In the genomic region with DNA sequence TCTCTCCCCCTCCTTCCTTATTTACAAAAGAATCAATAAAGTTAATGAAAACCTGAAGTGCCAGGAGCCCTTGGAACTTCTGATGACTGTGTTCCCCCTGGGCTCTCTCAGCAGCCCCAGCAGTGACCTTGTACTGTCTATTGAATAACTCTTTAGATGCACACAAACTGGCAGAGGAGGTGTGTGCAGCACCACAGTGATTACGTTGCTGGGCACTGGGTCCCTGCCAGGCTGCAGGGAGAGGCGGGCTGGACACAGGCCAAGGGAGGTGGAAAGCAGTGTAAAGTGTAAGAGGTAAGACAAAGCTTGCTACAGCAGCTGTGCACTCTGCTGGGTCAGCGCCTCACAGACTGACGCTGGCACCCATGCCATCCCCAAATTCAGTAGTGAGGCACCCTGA, we compare ENCODE assay signal across 8 mouse cellular contexts.
DNase-seq lines count a peak whose midpoint lies in the region; ATAC-seq lines count a peak whose summit lies in the region.

No protein-coding gene starts in this region.

- peak; percentile 14; the same call in 1 of the 2 replicates for ATAC-seq in frontal cortex, adult (ENCODE audit: low TSS enrichment)
- no peak for ATAC-seq in midbrain, embryonic 14.5 days (ENCODE audit: low FRiP score, low TSS enrichment)
- 0 out of 2 replicates have a peak, but pooled peaks have one; percentile 59 for ATAC-seq in neural tube, embryonic 14.5 days (ENCODE audit: low read depth)

- no peaks in the 10 kb centered on the region for H3K27me3 ChIP-seq in midbrain, embryonic 14.5 days (ENCODE audit: control insufficient read depth, insufficient read depth, low read length)
- no peaks in the 10 kb centered on the region for H3K27me3 ChIP-seq in midbrain, embryonic 10.5 days (ENCODE audit: low read depth, poor library complexity, severe bottlenecking)
- no peaks in the 10 kb centered on the region for H3K27me3 ChIP-seq in neural tube, embryonic 14.5 days (ENCODE audit: control insufficient read depth, insufficient read depth, low read length)

- peaks cover 26% of the 10 kb centered on the region for H3K4me1 ChIP-seq in midbrain, embryonic 14.5 days (ENCODE audit: control insufficient read depth, insufficient read depth, low read length)
- peaks cover 54% of the 10 kb centered on the region for H3K4me1 ChIP-seq in midbrain, embryonic 10.5 days
- peaks cover 14% of the 10 kb centered on the region for H3K4me1 ChIP-seq in neural tube, embryonic 14.5 days (ENCODE audit: control insufficient read depth, insufficient read depth, low read length)

- peaks cover 9% of the 10 kb centered on the region for H3K36me3 ChIP-seq in midbrain, embryonic 14.5 days (ENCODE audit: control insufficient read depth, insufficient read depth, low read length)
- H3K36me3 ChIP-seq in midbrain, embryonic 10.5 days: peaks cover 11% of the 10 kb centered on the region
- no peaks in the 10 kb centered on the region for H3K36me3 ChIP-seq in neural tube, embryonic 14.5 days (ENCODE audit: control insufficient read depth, insufficient read depth, low read length)

- H3K9ac ChIP-seq in midbrain, embryonic 14.5 days (replicated peaks; ENCODE audit: low read length): no peak overlapping the region
- no peak overlapping the region for H3K9ac ChIP-seq in neural tube, embryonic 14.5 days (replicated peaks; ENCODE audit: low read depth, low read length)

- H3K27ac ChIP-seq in midbrain, embryonic 14.5 days (replicated peaks; ENCODE audit: low read depth, low read length): no peak overlapping the region
- H3K27ac ChIP-seq in midbrain, embryonic 10.5 days (replicated peaks): no peak overlapping the region
- no peak overlapping the region for H3K27ac ChIP-seq in neural tube, embryonic 14.5 days (ENCODE audit: low read depth, low read length)

- 61% methylated on average over 4 of the region's 4 CpGs for WGBS in midbrain, embryonic 14.5 days
- WGBS in midbrain, embryonic 10.5 days: 80% methylated on average over 4 of the region's 4 CpGs
- WGBS in neural tube, embryonic 14.5 days: 45% methylated on average over 4 of the region's 4 CpGs

- DNase-seq in frontal cortex, postnatal 25 days (ENCODE audit: low spot score in 2 of 2): no peak
- DNase-seq in midbrain, embryonic 14.5 days: peak; percentile 60
- DNase-seq in midbrain, embryonic 10.5 days (ENCODE audit: low spot score): no peak
- DNase-seq in heart, postnatal 4 days: peak; percentile 89
- no peak for DNase-seq in embryo, embryonic 9.5 days (ENCODE audit: extremely low spot score)
- no peak for DNase-seq in frontal cortex, postnatal 14 days (ENCODE audit: low spot score in 2 of 2)

- no peaks in the 10 kb centered on the region for H3K9me3 ChIP-seq in midbrain, embryonic 14.5 days (ENCODE audit: control insufficient read depth, low read length)
- H3K9me3 ChIP-seq in midbrain, embryonic 10.5 days (replicated peaks): no peaks in the 10 kb centered on the region
- no peaks in the 10 kb centered on the region for H3K9me3 ChIP-seq in neural tube, embryonic 14.5 days (ENCODE audit: control insufficient read depth, low read length)

- H3K4me3 ChIP-seq in midbrain, embryonic 14.5 days (replicated peaks; ENCODE audit: low read depth, low read length): no peak overlapping the region
- H3K4me3 ChIP-seq in midbrain, embryonic 10.5 days: no peak overlapping the region
- no peak overlapping the region for H3K4me3 ChIP-seq in neural tube, embryonic 14.5 days (ENCODE audit: low read depth, low read length)

- no peak overlapping the region for H3K4me2 ChIP-seq in midbrain, embryonic 14.5 days (ENCODE audit: low read length)
- no peak overlapping the region for H3K4me2 ChIP-seq in neural tube, embryonic 14.5 days (ENCODE audit: low read depth, low read length)

Comparison
In these comparisons a context has a peak if more than half of its experiments do, and no peak if none do; other contexts are left out.
1. DNase-seq: peak in midbrain, embryonic 14.5 days (single experiment) and heart, postnatal 4 days (single experiment); none in frontal cortex, postnatal 25 days (0 of 2), midbrain, embryonic 10.5 days (single experiment), embryo, embryonic 9.5 days (single experiment) and frontal cortex, postnatal 14 days (0 of 2).